Mouse (Mus musculus): Measurements from ENCODE around the gene Agtpbp1. TPM values are rescaled to one million over a fixed set of nuclear protein-coding genes. Genes with fewer than 3 reads are reported as not detected.

The Agtpbp1 gene
- polyA plus RNA-seq, 1 experiment, result 13.5 TPM

DNA sequence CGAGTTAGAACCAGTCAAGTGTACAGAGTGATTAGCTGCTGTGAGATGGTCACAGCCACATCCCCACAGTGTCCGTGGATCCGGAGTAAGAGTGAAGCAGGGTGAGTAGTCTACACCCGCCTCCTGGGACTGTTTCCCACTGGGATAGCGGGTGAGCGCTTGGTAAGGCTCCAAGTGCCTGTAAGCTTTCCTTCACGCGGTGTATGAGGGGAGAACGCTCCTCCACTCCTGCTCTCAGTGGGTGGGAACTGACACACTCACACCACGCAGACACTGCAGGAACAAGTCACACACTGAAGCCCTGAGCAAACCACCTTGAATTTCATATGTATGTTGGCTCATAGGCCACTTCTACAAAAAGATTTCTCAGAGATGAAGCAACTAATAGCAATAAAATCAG lies 134.2 kb downstream of the Agtpbp1 start:
- Histone ChIP-seq H3K4me3 (ENCODE audit: control insufficient read depth, insufficient read depth, low read length) (no peak overlapping the region), H3K27ac (ENCODE audit: control insufficient read depth, insufficient read depth, low read length) (no peak overlapping the region), H3K27me3 (ENCODE audit: control insufficient read depth, insufficient read depth, low read length) (no peaks in the 10 kb centered on the region), H3K4me1 (replicated peaks; ENCODE audit: control insufficient read depth, insufficient read depth, low read length) (no peaks in the 10 kb centered on the region), H3K36me3 (ENCODE audit: control insufficient read depth, insufficient read depth, low read length) (no peaks in the 10 kb centered on the region)
- WGBS, result 95% methylated on average over 10 of the region's 10 CpGs
- TF ChIP-seq POLR2A (IDR thresholded peaks at IDR 0.05; ENCODE audit: control insufficient read depth, extremely low read depth, insufficient read depth, low read length, poor library complexity), result no peak
- no peak for TF ChIP-seq CTCF (IDR thresholded peaks at IDR 0.05; ENCODE audit: borderline replicate concordance, control insufficient read depth, extremely low read depth, insufficient read depth, low read length, poor library complexity)
- no peak for DNase-seq

DNA sequence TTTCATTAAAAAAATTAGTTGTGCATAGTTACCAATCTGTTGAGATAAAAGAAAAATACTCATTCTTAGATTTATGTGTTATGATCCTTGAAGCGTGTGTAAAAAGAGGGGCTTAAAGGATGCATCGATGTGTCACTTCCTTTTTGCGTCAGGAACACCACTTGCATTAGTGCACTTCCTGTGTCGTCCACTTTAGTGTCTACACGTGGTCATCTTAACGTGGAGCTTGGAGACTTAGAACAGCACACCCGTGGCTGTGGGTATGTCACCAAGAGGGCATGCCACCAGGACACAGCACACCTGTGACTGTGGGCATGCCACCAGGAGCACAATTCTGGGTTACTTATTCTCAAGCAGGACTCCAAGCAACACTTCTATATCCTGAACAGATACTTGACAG lies 137.9 kb downstream of the Agtpbp1 start:
- H3K27me3 ChIP-seq (ENCODE audit: control insufficient read depth, insufficient read depth, low read length), result no peaks in the 10 kb centered on the region
- DNase-seq, result no peak
- no peak overlapping the region for H3K4me3 ChIP-seq (ENCODE audit: control insufficient read depth, insufficient read depth, low read length)
- H3K36me3 ChIP-seq (ENCODE audit: control insufficient read depth, insufficient read depth, low read length), result no peaks in the 10 kb centered on the region
- H3K27ac ChIP-seq (ENCODE audit: control insufficient read depth, insufficient read depth, low read length), result no peak overlapping the region
- no peak for TF ChIP-seq POLR2A (IDR thresholded peaks at IDR 0.05; ENCODE audit: control insufficient read depth, extremely low read depth, insufficient read depth, low read length, poor library complexity)
- TF ChIP-seq CTCF (IDR thresholded peaks at IDR 0.05; ENCODE audit: borderline replicate concordance, control insufficient read depth, extremely low read depth, insufficient read depth, low read length, poor library complexity), result no peak
- no peaks in the 10 kb centered on the region for H3K4me1 ChIP-seq (replicated peaks; ENCODE audit: control insufficient read depth, insufficient read depth, low read length)
- 64% methylated on average over 7 of the region's 7 CpGs for WGBS

DNA sequence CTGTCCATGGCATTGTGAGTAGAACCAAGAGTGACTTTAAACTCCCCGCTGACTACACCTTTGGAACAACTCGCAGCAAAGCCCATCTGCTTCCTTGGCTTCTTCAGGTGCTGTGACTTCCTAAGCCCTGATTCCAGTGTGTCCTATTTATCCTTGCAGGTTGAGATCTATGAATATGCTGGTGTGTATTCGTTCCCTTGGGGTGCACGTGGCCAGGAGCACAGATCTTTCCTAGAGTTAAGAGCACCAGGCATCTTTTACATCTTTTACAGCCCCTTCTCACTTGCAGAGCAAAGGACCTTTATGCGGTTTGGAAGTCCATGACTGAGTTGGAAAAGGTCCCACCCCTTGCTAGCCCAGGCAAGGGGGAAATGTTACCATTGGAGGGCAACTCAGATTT lies 139.8 kb downstream of the Agtpbp1 start:
- TF ChIP-seq CTCF (IDR thresholded peaks at IDR 0.05; ENCODE audit: borderline replicate concordance, control insufficient read depth, extremely low read depth, insufficient read depth, low read length, poor library complexity) (no peak), POLR2A (IDR thresholded peaks at IDR 0.05; ENCODE audit: control insufficient read depth, extremely low read depth, insufficient read depth, low read length, poor library complexity) (no peak)
- Histone ChIP-seq H3K27ac (ENCODE audit: control insufficient read depth, insufficient read depth, low read length) (no peak overlapping the region), H3K36me3 (ENCODE audit: control insufficient read depth, insufficient read depth, low read length) (no peaks in the 10 kb centered on the region), H3K27me3 (ENCODE audit: control insufficient read depth, insufficient read depth, low read length) (no peaks in the 10 kb centered on the region), H3K4me3 (ENCODE audit: control insufficient read depth, insufficient read depth, low read length) (no peak overlapping the region), H3K4me1 (replicated peaks; ENCODE audit: control insufficient read depth, insufficient read depth, low read length) (no peaks in the 10 kb centered on the region)
- no peak for DNase-seq
- WGBS, result 98% methylated on average over 5 of the region's 5 CpGs

DNA sequence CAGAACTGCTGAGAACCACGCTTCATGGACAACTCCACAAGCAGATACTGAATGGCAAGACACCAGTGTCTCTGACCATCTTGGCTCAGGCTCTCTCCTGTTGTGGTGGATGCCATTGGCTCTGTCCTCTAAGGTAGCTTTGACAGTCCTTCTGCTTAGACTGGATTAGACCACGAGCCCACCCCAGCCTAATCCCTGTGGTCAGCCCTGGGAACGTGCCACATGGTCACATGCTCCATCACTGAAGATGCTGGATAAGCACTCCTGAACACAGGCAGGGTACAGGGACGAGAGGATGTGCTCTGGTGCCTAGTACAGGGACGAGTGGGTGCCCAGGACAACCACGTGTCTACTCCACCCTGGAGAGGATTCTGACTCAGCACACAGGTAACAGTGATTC lies 140.7 kb downstream of the Agtpbp1 start:
- WGBS, result 85% methylated on average over 6 of the region's 6 CpGs
- DNase-seq, result no peak
- H3K36me3 ChIP-seq (ENCODE audit: control insufficient read depth, insufficient read depth, low read length), result no peaks in the 10 kb centered on the region

DNA sequence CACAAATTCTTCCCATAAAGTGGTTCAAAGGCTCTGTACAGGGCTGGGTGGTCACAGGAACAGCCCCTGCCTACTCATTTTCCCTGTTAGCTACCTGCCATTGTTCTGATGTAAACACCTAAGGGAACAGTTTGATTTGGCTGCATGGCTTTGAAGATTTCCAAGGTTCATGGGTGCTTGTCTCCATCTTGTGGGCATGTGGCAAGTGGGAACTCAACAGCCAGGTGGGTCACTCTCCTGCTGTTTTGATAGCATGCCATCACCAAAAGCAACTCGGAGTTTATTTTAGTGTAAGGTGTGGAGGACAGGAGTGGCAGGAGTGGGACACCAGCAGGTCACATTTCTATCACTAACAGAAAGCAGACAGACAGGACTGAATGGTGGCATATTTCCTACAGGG lies 145.3 kb downstream of the Agtpbp1 start:
- WGBS, result 86% methylated on average over 1 of the region's 1 CpGs

More for the DNA sequence above, 140.7 kb downstream of the Agtpbp1 start:
- H3K27me3 ChIP-seq (ENCODE audit: control insufficient read depth, insufficient read depth, low read length), result no peaks in the 10 kb centered on the region
- TF ChIP-seq CTCF (IDR thresholded peaks at IDR 0.05; ENCODE audit: borderline replicate concordance, control insufficient read depth, extremely low read depth, insufficient read depth, low read length, poor library complexity) (no peak), POLR2A (IDR thresholded peaks at IDR 0.05; ENCODE audit: control insufficient read depth, extremely low read depth, insufficient read depth, low read length, poor library complexity) (no peak)
- no peaks in the 10 kb centered on the region for H3K4me1 ChIP-seq (replicated peaks; ENCODE audit: control insufficient read depth, insufficient read depth, low read length)
- no peak overlapping the region for H3K4me3 ChIP-seq (ENCODE audit: control insufficient read depth, insufficient read depth, low read length)
- H3K27ac ChIP-seq (ENCODE audit: control insufficient read depth, insufficient read depth, low read length), result no peak overlapping the region

DNA sequence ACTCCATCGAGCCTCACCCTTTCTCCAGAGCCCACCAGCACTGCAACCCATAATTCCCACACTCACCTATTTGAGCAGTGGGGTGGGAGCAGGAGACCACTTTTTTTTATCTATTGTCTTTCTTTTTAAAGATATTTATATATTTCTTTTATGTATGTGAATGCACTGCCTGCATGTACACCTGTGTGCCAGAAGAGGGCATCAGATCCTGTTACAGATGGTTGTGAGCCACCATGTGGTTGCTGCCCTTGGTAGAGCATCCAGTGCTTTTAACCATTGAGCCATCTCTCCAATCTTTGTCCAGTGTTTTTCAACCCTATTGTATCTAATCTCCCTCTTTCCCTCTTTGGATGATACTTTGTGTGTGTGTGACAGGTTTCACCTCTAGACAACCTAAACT lies 150.5 kb downstream of the Agtpbp1 start:
- H3K36me3 ChIP-seq (ENCODE audit: control insufficient read depth, insufficient read depth, low read length), result no peaks in the 10 kb centered on the region
- H3K27me3 ChIP-seq (ENCODE audit: control insufficient read depth, insufficient read depth, low read length), result no peaks in the 10 kb centered on the region
- no peaks in the 10 kb centered on the region for H3K4me1 ChIP-seq (replicated peaks; ENCODE audit: control insufficient read depth, insufficient read depth, low read length)
- H3K27ac ChIP-seq (ENCODE audit: control insufficient read depth, insufficient read depth, low read length), result no peak overlapping the region
- DNase-seq, result no peak
- TF ChIP-seq POLR2A (IDR thresholded peaks at IDR 0.05; ENCODE audit: control insufficient read depth, extremely low read depth, insufficient read depth, low read length, poor library complexity), result no peak
- no peak for TF ChIP-seq CTCF (IDR thresholded peaks at IDR 0.05; ENCODE audit: borderline replicate concordance, control insufficient read depth, extremely low read depth, insufficient read depth, low read length, poor library complexity)
- H3K4me3 ChIP-seq (ENCODE audit: control insufficient read depth, insufficient read depth, low read length), result no peak overlapping the region
- WGBS, result 100% methylated on average over 1 of the region's 1 CpGs

More for the DNA sequence above, 145.3 kb downstream of the Agtpbp1 start:
- no peak for DNase-seq
- TF ChIP-seq POLR2A (IDR thresholded peaks at IDR 0.05; ENCODE audit: control insufficient read depth, extremely low read depth, insufficient read depth, low read length, poor library complexity) (no peak), CTCF (IDR thresholded peaks at IDR 0.05; ENCODE audit: borderline replicate concordance, control insufficient read depth, extremely low read depth, insufficient read depth, low read length, poor library complexity) (no peak)
- Histone ChIP-seq H3K27ac (ENCODE audit: control insufficient read depth, insufficient read depth, low read length) (no peak overlapping the region), H3K27me3 (ENCODE audit: control insufficient read depth, insufficient read depth, low read length) (no peaks in the 10 kb centered on the region), H3K4me3 (ENCODE audit: control insufficient read depth, insufficient read depth, low read length) (no peak overlapping the region), H3K36me3 (ENCODE audit: control insufficient read depth, insufficient read depth, low read length) (no peaks in the 10 kb centered on the region), H3K4me1 (replicated peaks; ENCODE audit: control insufficient read depth, insufficient read depth, low read length) (no peaks in the 10 kb centered on the region)
